Mouse (Mus musculus) adrenal gland, adult 8-10 months (tissue): Measurements from ENCODE around the gene Uroc1. TPM values are rescaled to one million over a fixed set of nuclear protein-coding genes. Genes with fewer than 3 reads are reported as not detected.

Experiments used
- DNase-seq: peaks from one replicate; pipeline ENCODE4 v3.0.0; 2022
- total RNA-seq, 4 experiments: library from RNA; stranded (reverse); gene quantifications; 2 replicates each; pipeline ENCODE4 v1.2.4; 2022

Uroc1 gene
- under 1 TPM in 3 of 4 experiments, not detected in 1; 0.15 to 0.24 (median 0.17) TPM for total RNA-seq

DNA sequence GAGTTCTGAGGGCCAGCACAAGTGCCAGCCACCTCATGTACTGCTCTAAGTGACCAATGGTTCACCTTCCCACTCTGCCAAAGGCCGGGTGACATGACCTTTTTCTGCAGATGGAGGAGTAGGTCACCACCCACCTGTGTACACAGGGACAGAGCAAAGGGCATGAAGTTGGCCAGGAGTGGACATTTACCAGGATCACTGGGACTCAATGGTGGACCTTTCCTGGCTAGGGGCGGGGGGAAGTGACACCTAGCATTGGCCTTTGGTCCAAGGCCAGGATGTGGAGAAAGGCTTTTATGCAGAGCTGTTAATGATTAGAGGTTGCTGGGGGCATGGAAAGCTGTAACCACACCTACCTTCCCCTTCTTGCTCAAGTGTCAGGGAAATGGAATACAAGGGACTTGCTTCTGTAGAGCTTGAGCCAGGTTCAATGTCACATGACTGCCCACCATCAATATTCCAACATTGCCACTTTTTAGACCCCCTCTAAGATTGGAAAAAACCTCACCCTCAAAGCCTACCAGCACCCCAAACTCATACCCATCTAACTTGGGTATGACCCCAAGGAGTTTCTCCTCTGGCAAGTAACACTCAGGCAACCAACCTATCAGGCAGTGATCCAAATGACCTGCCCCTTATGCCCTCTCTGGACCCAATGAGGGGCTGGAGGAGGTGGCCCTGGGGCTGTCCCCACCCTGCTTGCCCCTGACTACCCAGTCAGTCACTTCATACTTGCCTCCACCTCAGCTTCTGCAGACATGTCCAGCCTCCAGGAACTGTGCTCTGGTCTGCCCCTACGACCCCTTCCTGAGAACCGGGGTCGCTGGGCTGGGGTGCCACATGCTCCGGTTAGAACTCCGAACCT, at the start of gene Uroc1:
TSS of gene Uroc1 (plus strand) at position 724 of the 865 bp plus-strand sequence.
- no peak for DNase-seq

DNA sequence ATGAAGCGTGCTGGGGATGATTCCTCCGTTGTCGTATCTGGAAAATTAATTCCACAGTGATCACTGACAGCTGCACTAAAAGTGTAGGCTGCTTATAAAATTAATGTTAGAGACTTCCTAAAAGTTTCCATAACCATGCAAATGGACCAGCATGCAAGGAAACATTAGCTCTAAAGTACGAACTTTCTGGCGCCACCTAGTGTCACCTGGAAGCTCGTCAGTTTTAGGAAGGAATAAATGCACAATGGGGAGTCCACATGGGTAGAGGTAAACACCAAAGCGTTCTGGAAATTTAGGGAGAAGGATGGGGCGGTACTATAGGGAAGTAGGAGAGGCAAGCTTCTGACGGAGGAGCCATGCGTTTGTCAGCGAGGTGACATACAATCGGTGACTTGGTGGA, 44.8 kb upstream of the Uroc1 start:
- peak; percentile 5 for DNase-seq

- DNase-seq: no peak
Observed at GRCm38 (mm10) chr6:90300919-90301318, 32.2 kb upstream of the Uroc1 start, which contains the start of gene BC048671. BC048671 (plus strand) TSS chr6:90301219.

DNA sequence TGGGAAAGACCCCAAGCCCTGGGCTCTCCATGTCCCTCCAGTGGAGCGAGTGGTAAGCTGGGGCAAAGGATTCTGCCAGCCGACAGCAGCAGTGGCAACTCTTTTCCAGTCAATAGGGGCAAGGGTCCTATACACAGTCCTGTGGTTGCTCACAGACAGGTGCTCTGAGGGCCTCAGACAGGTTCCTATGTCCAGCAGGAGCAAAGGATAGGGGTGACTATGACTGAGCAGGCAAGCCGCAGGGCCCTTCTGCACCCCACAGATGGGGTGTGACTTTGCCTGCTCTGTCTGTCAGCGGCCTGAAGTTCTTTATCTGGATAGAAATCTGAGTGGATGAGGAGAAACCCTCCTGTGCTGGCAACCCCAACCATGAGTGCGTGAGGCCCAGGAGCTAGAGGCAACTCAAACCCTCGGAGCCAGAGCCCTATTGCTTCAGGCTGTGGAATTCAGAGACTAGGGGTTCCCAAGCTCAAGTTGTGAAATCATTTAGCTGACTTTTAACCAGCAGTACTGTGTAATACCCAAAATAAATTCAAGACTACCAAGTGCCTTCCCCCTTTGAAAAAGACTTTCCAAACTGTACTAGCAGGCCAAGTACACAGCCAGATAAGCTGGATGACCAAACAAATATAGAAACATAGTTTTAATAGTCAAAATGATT, 26.6 kb upstream of the Uroc1 start:
- DNase-seq: no peak

DNA sequence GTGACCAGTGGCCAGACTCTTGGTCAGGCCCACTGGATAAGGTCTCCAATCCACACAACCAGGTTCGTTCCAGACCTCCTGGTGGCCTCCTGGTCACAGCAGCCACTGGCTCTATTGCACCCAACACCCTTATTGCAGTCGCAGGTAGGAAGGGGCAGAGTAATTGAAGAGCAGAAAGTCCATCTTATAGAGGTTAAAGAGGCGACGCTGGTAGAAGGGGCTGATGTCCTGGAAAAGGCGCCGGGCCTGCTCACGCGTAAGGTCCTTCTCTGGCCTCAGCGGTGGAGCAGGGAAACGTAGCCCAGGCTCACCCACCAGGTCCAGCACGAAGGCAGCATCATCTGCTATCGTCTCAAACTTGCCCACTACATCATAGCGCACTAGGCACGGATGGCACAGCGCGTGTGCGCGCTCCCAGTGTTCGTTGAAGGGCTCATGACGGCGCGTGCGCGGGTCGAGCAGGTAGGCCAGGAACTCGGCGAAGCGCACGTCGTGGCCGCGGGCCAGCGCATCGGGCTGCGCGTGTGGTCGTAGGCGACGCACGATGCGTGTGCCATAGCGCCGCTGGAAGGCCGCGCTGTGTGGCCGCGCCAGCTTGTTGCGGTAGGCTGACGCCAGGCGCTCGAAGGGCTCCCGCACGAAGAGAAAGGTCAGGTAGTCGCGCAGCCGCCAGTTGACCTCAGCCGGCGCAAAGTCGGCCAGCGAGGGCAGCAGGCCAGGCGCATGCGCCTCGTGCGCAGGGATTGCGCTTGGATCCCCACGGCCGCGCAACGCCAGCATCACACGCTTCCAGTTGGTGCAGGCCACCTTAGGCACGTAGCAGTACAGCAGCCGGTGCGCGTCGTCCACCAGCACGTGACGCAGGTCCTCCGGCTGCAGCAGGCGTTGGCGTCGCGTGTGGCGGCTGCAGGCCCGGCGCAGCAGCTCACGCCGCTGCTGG, 24.0 kb upstream of the Uroc1 start:
- DNase-seq: no peak

DNA sequence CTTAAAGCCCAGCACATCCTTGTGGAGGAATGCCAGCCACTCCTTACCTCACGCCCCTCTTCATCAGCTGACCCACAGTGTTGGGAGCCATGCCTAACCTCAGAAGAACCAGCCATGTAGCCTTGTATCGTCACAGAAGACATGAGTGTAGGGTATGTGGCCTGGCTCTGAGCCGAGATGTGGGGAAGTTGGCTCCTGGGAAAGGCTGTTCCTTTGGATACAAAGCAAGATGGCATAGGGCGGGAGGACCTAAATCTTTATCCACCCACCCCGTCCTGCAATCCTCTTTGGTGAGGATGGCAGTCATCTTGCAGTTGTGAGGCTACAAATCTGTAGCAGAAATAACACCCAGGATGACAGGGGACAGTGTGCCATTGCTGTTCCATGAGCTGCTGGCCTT, 17.1 kb upstream of the Uroc1 start:
- no peak for DNase-seq

DNA sequence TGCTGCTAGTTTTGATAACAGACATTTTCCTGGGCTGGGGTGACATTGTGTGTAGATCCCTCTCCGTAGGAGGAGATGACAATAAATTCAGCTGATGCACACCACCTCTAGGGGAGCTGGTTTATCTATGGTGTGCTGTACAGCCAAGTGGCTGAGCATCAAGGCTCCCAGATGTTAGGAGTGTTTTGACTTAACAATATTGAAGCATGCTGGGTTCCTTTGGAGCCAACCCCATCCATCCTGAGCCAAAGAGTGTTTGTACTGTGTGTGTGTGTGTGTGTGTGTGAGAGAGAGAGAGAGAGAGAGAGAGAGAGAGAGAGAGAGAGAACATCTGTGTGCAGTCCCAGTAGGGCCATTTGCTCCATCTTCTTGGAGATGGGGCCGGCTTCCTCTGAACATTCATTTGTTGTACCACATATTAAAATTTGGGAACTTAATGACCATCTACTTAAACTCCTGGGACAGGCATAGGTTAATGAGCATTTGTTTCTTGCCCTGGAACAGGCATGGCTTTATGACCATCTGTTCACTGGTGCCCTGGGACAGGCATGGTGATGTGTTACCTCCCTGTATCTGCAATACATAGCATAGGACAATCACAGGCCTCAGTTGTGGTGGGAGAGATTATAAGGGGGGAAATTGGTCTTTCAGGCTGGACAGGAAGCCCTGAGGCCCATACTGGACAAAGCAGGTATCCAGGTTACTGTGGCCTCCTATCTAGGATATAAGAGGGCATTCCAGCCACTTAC, 15.4 kb upstream of the Uroc1 start:
- no peak for DNase-seq

- no peak for DNase-seq
Observed at GRCm38 (mm10) chr6:90319019-90319418, 14.1 kb upstream of the Uroc1 start.

DNA sequence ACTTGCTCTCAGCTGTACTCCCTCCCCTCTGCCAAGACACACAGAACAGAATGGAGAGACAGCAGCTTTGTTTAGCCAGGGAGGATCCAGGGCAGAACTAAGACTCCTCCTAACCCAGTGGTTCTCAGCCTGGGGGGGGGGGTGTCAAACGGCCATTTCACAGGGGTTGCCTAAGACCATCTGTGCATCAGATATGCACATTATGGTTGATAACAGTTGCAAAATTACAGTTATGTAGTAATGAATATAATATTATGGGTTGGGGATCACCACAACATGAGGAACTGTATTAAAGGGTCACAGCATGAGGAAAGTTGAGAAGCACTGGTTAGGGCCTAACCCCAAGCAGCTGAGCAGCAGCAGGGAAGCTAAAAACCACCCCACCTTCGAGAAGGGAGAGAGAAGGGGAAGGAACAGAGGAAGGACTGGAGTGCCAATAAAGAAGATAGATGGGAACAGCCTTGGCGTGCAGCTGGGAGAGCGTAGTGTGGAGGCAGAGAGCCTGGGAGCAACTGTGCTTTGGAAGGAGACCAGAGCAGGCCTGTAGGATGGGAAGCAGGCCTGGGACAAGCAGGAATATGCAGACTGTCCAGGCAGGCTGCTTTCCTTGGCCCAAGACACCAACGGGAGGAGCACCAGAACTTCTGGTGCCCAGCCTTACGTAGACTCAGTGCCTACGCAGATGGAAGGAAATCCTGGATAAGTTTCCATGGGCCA, 13.5 kb upstream of the Uroc1 start:
- DNase-seq: no peak

DNA sequence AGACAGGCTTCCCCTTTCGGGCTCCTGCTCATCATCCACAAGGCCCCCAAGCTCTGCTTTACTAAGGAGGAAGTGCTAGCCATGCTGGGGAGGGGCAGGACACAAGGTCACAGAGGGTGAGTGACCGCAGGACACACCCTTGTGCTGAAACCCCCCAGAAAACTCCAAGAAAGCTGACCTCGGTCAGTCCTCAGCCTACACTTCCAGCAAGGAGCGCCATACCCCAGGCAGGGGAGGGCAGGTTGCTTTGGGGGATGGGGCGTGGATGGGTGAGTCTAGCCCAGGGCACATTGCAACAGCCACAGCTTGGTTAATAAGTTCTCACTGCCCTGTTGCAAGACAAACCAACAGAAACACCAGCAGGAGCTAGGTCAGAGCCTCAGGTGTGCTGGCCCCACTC, 12.7 kb upstream of the Uroc1 start:
- DNase-seq: no peak

DNA sequence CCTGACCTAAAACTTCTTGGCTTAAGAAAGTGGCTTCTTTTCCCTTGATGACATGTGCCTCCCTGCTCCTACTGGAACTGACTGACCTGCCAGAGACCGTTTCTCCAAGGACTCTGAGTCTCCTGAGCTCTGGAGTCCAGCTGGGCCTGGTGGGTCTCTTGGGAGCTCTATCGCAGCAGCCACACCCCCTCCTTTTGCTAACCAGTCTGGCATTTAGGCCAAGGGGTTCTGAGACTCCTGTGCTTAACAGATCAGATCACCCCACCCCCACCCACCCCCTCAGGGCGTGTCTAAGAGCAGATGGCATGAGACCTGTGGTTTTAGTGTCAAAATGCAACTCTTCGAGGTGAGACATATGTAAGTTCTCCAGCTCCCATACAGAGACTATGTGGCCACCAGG, 11.3 kb upstream of the Uroc1 start:
- DNase-seq: no peak

- DNase-seq: no peak
Observed at GRCm38 (mm10) chr6:90324026-90324425, 9.1 kb upstream of the Uroc1 start.

- no peak for DNase-seq
Observed at GRCm38 (mm10) chr6:90324463-90324862, 8.6 kb upstream of the Uroc1 start.

DNA sequence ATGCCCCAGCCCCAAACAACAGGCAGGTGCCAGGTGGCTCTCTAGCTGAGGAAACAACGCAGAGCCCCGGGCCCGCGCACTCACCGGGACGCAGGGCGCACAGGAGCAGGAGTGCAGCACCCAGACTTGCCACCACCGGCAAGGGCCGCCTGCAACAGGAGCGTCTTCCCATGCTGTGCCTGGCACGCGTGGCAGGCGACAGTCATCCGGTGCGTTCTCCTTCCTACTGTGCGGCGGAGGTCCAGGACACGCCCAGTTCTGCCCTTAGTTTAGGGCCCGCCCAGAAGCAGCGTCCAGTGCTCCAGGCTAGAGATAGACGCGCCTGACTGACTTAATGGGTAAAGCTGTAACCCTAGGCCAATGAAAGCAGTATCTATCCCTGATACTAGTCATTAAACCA, 8.1 kb upstream of the Uroc1 start, which contains the start of gene Chst13:
TSS of gene Chst13 (minus strand) at position 195 of the 400 bp plus-strand sequence.
- no peak for DNase-seq

DNA sequence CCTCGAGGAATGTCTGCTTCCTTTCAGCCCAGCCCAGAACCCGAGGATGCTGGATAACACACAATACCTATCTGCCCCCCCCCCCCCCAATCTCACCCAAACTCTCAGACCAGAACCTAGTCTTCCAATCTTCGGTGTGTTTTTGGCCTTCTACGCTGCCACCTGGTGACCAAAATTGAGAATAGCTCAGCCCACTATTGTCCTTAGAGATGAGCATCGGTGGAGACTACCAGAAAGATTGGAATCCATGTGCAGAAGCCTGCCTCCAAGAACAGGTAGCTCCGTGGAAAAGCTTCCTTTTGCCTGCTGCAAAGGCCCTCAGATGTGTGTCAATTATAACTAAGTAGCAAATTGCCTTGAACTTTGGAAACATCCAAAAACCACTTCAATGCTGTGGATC, 5.4 kb upstream of the Uroc1 start:
- DNase-seq: no peak

DNA sequence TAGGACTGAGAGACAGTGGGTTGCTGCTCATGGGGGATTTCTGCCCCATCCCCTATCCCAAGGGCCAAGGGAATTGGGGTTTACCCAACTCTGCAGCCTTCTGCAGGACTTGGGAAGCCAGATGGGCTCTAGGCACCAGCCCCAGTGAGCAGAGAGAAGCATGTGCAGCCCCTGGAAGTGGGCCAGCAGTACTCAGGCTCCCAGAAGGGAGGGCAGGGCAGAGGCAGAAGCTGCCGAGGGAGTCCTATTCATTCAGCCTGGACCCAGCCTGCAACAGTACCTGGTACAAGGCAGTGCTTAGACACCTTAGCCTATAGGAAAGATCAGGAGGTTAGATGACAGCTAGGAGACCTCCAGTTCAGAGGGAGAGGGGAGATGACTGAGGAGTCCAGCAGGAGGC, 3.1 kb upstream of the Uroc1 start:
- DNase-seq: no peak

GRCm38 (mm10) chr6:90334244-90334643, 1.2 kb downstream of the Uroc1 start:
- DNase-seq: no peak

DNA sequence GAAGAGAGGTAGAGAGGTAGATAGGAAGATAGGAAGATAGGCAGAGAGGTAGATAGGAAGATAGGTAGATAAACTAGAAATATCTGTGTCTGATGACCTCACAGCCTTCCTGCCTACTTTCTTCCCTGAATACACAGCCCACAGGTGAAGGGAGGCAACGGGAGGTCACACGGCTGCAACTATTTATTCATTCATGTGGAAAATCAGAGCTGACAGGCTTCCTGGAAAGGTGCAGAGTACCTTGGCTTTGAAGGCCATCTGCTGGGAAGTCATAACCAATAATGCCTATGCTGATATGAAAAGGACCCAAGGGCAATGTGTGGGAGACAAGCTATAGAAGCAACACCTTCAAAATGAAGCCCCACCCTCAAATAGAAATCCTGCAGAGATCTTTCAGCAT, 9.3 kb downstream of the Uroc1 start:
- DNase-seq: no peak

DNA sequence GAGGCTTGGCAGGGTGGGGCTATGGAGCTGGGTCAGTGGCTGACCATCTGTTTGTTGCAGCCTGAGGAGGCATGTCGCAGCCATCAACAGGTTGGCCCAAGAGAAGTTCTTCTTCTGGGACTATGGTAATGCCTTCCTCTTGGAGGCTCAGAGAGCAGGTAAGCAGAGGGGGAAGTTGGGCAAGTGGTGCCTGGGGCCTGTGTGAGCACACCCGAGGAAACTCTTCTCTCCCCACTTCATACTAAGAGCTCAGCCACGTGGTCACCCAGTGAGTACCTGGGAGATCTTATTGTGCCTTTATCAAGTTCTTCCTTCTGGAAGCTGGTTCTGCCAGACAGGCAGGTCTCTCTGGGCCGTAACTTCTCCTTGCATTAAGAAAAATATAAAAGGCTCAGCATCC, 14.1 kb downstream of the Uroc1 start:
- DNase-seq: no peak

DNA sequence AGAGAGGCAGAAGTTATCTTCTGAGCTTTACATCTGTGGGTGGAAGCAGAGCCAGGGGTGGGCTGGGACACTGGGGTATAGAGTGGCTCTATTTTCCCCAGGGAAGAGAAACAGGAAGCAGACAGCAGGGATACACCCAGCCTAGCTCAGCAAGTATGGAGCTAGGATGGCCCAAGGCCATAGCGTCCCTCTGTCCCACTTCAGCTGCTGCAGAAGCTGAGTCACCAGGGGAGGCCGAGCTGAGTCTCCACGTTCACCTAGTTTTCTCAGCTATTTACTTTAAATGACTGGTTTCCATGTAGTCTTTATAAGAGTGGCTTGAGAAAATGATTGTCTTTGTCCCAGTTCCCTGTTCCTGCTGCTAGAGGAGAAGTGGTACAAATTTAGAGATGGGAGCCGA, 15.4 kb downstream of the Uroc1 start:
- peak; percentile 36 for DNase-seq

DNA sequence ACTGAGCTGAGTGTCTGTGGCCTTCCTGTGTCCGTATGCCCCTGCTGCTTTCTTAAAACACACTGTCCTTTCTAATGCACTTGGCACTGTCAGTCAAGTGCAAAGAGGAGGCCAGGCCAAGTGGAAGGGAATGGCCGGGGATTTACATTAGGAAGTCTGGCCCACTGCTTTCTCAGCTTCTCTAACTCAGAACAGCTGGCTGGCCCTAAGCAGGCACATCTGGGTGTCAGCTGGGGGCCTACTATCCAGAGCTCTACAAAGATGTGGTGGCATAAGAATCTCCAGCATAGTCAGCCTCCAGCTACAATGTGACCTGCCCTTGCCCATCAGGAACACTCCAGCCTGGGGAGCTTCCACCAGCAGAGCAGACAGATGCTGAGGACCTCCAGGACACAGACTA, 16.9 kb downstream of the Uroc1 start:
- DNase-seq: no peak
